Mouse (Mus musculus): ENCODE data around the gene Bcl2l11. TPM values are rescaled to one million over a fixed set of nuclear protein-coding genes. Genes with fewer than 3 reads are reported as not detected.

The Bcl2l11 gene
- polyA plus RNA-seq, 1 experiment from 2014 or later, result 29.4 TPM

- Histone ChIP-seq H3K4me1 (peaks cover 14% of the 10 kb centered on the region), H3K27ac (no peak overlapping the region), H3K4me2 (no peak overlapping the region), H3K9me3 (no peaks in the 10 kb centered on the region), H3K9ac (no peak overlapping the region), H3K27me3 (no peaks in the 10 kb centered on the region), H3K4me3 (no peak overlapping the region), H3K36me3 (no peaks in the 10 kb centered on the region)
- no peak for ATAC-seq (ENCODE audit: borderline replicate concordance, extremely low read depth, low FRiP score, low TSS enrichment)
- WGBS, result 48% methylated on average over 13 of the region's 13 CpGs
Observed at GRCm38 (mm10) chr2:128166623-128167423, 41.0 kb downstream of the Bcl2l11 start.

- no peak for ATAC-seq (ENCODE audit: borderline replicate concordance, extremely low read depth, low FRiP score, low TSS enrichment)
- Histone ChIP-seq H3K9me3 (no peaks in the 10 kb centered on the region), H3K9ac (no peak overlapping the region), H3K4me1 (peaks cover 14% of the 10 kb centered on the region), H3K27me3 (no peaks in the 10 kb centered on the region), H3K4me3 (no peak overlapping the region), H3K27ac (no peak overlapping the region), H3K4me2 (no peak overlapping the region), H3K36me3 (no peaks in the 10 kb centered on the region)
- 90% methylated on average over 12 of the region's 12 CpGs for WGBS
Observed at GRCm38 (mm10) chr2:128167930-128168329, 42.1 kb downstream of the Bcl2l11 start.

GRCm38 (mm10) chr2:128169486-128169885 is 43.6 kb downstream of the Bcl2l11 start:
- Histone ChIP-seq H3K9ac (no peak overlapping the region), H3K4me3 (no peak overlapping the region), H3K36me3 (no peaks in the 10 kb centered on the region), H3K27me3 (no peaks in the 10 kb centered on the region), H3K4me2 (no peak overlapping the region), H3K27ac (no peak overlapping the region), H3K9me3 (no peaks in the 10 kb centered on the region), H3K4me1 (peaks cover 27% of the 10 kb centered on the region)
- no peak for ATAC-seq (ENCODE audit: borderline replicate concordance, extremely low read depth, low FRiP score, low TSS enrichment)
- WGBS, result 58% methylated on average over 5 of the region's 5 CpGs

GRCm38 (mm10) chr2:128169972-128170371 is 44.1 kb downstream of the Bcl2l11 start:
- no peaks in the 10 kb centered on the region for H3K27me3 ChIP-seq
- 42% methylated on average over 11 of the region's 11 CpGs for WGBS
- no peak for ATAC-seq (ENCODE audit: borderline replicate concordance, extremely low read depth, low FRiP score, low TSS enrichment)
- H3K27ac ChIP-seq, result no peak overlapping the region
- no peaks in the 10 kb centered on the region for H3K36me3 ChIP-seq
- peaks cover 31% of the 10 kb centered on the region for H3K4me1 ChIP-seq
- no peak overlapping the region for H3K4me3 ChIP-seq
- H3K4me2 ChIP-seq, result no peak overlapping the region
- no peaks in the 10 kb centered on the region for H3K9me3 ChIP-seq
- H3K9ac ChIP-seq, result no peak overlapping the region

GRCm38 (mm10) chr2:128170614-128171013 is 44.8 kb downstream of the Bcl2l11 start:
- ATAC-seq (ENCODE audit: borderline replicate concordance, extremely low read depth, low FRiP score, low TSS enrichment), result no peak
- Histone ChIP-seq H3K36me3 (no peaks in the 10 kb centered on the region), H3K9me3 (no peaks in the 10 kb centered on the region), H3K27me3 (no peaks in the 10 kb centered on the region), H3K27ac (no peak overlapping the region), H3K9ac (no peak overlapping the region), H3K4me3 (no peak overlapping the region), H3K4me2 (no peak overlapping the region), H3K4me1 (peaks cover 34% of the 10 kb centered on the region)
- 87% methylated on average over 3 of the region's 3 CpGs for WGBS

GRCm38 (mm10) chr2:128172266-128172665 is 46.4 kb downstream of the Bcl2l11 start:
- no peaks in the 10 kb centered on the region for H3K9me3 ChIP-seq
- no peak for ATAC-seq (ENCODE audit: borderline replicate concordance, extremely low read depth, low FRiP score, low TSS enrichment)
- no peak overlapping the region for H3K9ac ChIP-seq
- H3K36me3 ChIP-seq, result no peaks in the 10 kb centered on the region
- no peak overlapping the region for H3K27ac ChIP-seq
- peaks cover 36% of the 10 kb centered on the region for H3K4me1 ChIP-seq
- WGBS, result 83% methylated on average over 5 of the region's 5 CpGs
- no peak overlapping the region for H3K4me2 ChIP-seq
- no peaks in the 10 kb centered on the region for H3K27me3 ChIP-seq
- H3K4me3 ChIP-seq, result no peak overlapping the region

- Histone ChIP-seq H3K27ac (no peak overlapping the region), H3K4me3 (no peak overlapping the region), H3K27me3 (no peaks in the 10 kb centered on the region), H3K9me3 (no peaks in the 10 kb centered on the region), H3K36me3 (no peaks in the 10 kb centered on the region), H3K9ac (no peak overlapping the region), H3K4me1 (peaks cover 46% of the 10 kb centered on the region), H3K4me2 (no peak overlapping the region)
- WGBS, result 45% methylated on average over 5 of the region's 5 CpGs
- ATAC-seq (ENCODE audit: borderline replicate concordance, extremely low read depth, low FRiP score, low TSS enrichment), result no peak
Observed at GRCm38 (mm10) chr2:128174176-128174575, 48.3 kb downstream of the Bcl2l11 start.

- no peaks in the 10 kb centered on the region for H3K36me3 ChIP-seq
- WGBS, result 35% methylated on average over 9 of the region's 9 CpGs
- H3K4me3 ChIP-seq, result no peak overlapping the region
- H3K27me3 ChIP-seq, result no peaks in the 10 kb centered on the region
- peaks cover 50% of the 10 kb centered on the region for H3K4me1 ChIP-seq
- no peaks in the 10 kb centered on the region for H3K9me3 ChIP-seq
- H3K9ac ChIP-seq, result no peak overlapping the region
- ATAC-seq (ENCODE audit: borderline replicate concordance, extremely low read depth, low FRiP score, low TSS enrichment), result no peak
- H3K4me2 ChIP-seq, result no peak overlapping the region
- H3K27ac ChIP-seq, result no peak overlapping the region
Observed at GRCm38 (mm10) chr2:128174604-128175342, 48.9 kb downstream of the Bcl2l11 start.

GRCm38 (mm10) chr2:128175625-128176024 is 49.8 kb downstream of the Bcl2l11 start:
- 90% methylated on average over 6 of the region's 6 CpGs for WGBS

GRCm38 (mm10) chr2:128176391-128177044 is 50.7 kb downstream of the Bcl2l11 start:
- Histone ChIP-seq H3K27me3 (no peaks in the 10 kb centered on the region), H3K9me3 (no peaks in the 10 kb centered on the region), H3K9ac (no peak overlapping the region), H3K27ac (no peak overlapping the region), H3K4me2 (0 out of 2 replicates have a peak overlapping the region, but pooled peaks have one; percentile 11), H3K4me3 (no peak overlapping the region), H3K36me3 (no peaks in the 10 kb centered on the region), H3K4me1 (peaks cover 54% of the 10 kb centered on the region)
- WGBS, result 24% methylated on average over 12 of the region's 12 CpGs
- ATAC-seq (ENCODE audit: borderline replicate concordance, extremely low read depth, low FRiP score, low TSS enrichment), result no peak; the same call in 1 of the 2 replicates

More at GRCm38 (mm10) chr2:128175625-128176024, 49.8 kb downstream of the Bcl2l11 start:
- no peak overlapping the region for H3K9ac ChIP-seq
- no peaks in the 10 kb centered on the region for H3K36me3 ChIP-seq
- no peaks in the 10 kb centered on the region for H3K27me3 ChIP-seq
- peaks cover 54% of the 10 kb centered on the region for H3K4me1 ChIP-seq
- no peak overlapping the region for H3K4me2 ChIP-seq
- no peak overlapping the region for H3K4me3 ChIP-seq
- ATAC-seq (ENCODE audit: borderline replicate concordance, extremely low read depth, low FRiP score, low TSS enrichment), result no peak
- H3K9me3 ChIP-seq, result no peaks in the 10 kb centered on the region
- H3K27ac ChIP-seq, result no peak overlapping the region

GRCm38 (mm10) chr2:128177241-128177661 is 51.4 kb downstream of the Bcl2l11 start:
- Histone ChIP-seq H3K4me3 (no peak overlapping the region), H3K36me3 (no peaks in the 10 kb centered on the region), H3K4me2 (no peak overlapping the region), H3K9ac (no peak overlapping the region), H3K27ac (no peak overlapping the region), H3K9me3 (no peaks in the 10 kb centered on the region), H3K27me3 (no peaks in the 10 kb centered on the region), H3K4me1 (peaks cover 54% of the 10 kb centered on the region)
- no peak for ATAC-seq (ENCODE audit: borderline replicate concordance, extremely low read depth, low FRiP score, low TSS enrichment)
- WGBS, result 62% methylated on average over 5 of the region's 5 CpGs

Measured in lung, embryonic 15.5 days (tissue).